Mouse (Mus musculus): ENCODE results near the gene Acadvl.
A peak's percentile ranks its signal among the peaks of the same experiment; 100 is the strongest.

Acadvl gene

GRCm38 (mm10) chr11:70001865-70002264 is 13.3 kb downstream of the Acadvl start:
- no peak for DNase-seq (ENCODE audit: low spot score)

GRCm38 (mm10) chr11:70001159-70001558 is 14.1 kb downstream of the Acadvl start:
- DNase-seq (ENCODE audit: low spot score) = no peak

- peak; percentile 89 for DNase-seq (ENCODE audit: low spot score)
Measured at GRCm38 (mm10) chr11:70000396-70000898, 14.8 kb downstream of the Acadvl start, which contains the start of gene Dvl2. TSS of gene Dvl2 (plus strand) at chr11:70000595.

GRCm38 (mm10) chr11:69999666-70000065 is 15.5 kb downstream of the Acadvl start:
- no peak for DNase-seq (ENCODE audit: low spot score)

- no peak for DNase-seq (ENCODE audit: low spot score)
Measured at GRCm38 (mm10) chr11:69998567-69999491, 16.4 kb downstream of the Acadvl start.

GRCm38 (mm10) chr11:69997070-69997509 is 18.1 kb downstream of the Acadvl start:
- DNase-seq (ENCODE audit: low spot score) = peak; percentile 84

- no peak for DNase-seq (ENCODE audit: low spot score)
Measured at GRCm38 (mm10) chr11:69996161-69997061, 18.8 kb downstream of the Acadvl start.

- DNase-seq (ENCODE audit: low spot score) = peak; percentile 98
Measured at GRCm38 (mm10) chr11:69995391-69995960, 19.7 kb downstream of the Acadvl start, which contains the start of gene Phf23. TSS of gene Phf23 (plus strand) at chr11:69995777.

GRCm38 (mm10) chr11:69994401-69995090 is 20.7 kb downstream of the Acadvl start:
- DNase-seq (ENCODE audit: low spot score) = no peak

GRCm38 (mm10) chr11:69992932-69993331 is 22.3 kb downstream of the Acadvl start:
- no peak for DNase-seq (ENCODE audit: low spot score)

GRCm38 (mm10) chr11:69992396-69992795 is 22.8 kb downstream of the Acadvl start:
- DNase-seq (ENCODE audit: low spot score) = no peak

GRCm38 (mm10) chr11:69991711-69992110 is 23.5 kb downstream of the Acadvl start:
- DNase-seq (ENCODE audit: low spot score) = no peak

- peak; percentile 97 for DNase-seq (ENCODE audit: low spot score)
Measured at GRCm38 (mm10) chr11:69990850-69991691, 24.1 kb downstream of the Acadvl start, which contains the start of gene Gabarap. TSS of gene Gabarap (plus strand) at chr11:69991143.

GRCm38 (mm10) chr11:69989949-69990348 is 25.3 kb downstream of the Acadvl start:
- DNase-seq (ENCODE audit: low spot score) = no peak

- no peak for DNase-seq (ENCODE audit: low spot score)
Measured at GRCm38 (mm10) chr11:69984431-69984830, 30.8 kb downstream of the Acadvl start.

- DNase-seq (ENCODE audit: low spot score) = no peak
Measured at GRCm38 (mm10) chr11:69983377-69983776, 31.8 kb downstream of the Acadvl start.

GRCm38 (mm10) chr11:69982877-69983276 is 32.3 kb downstream of the Acadvl start:
- no peak for DNase-seq (ENCODE audit: low spot score)

GRCm38 (mm10) chr11:69982225-69982624 is 33.0 kb downstream of the Acadvl start, which contains the start of gene Elp5:
TSS of gene Elp5 (minus strand) at chr11:69982517.
- no peak for DNase-seq (ENCODE audit: low spot score)

- no peak for DNase-seq (ENCODE audit: low spot score)
Measured at GRCm38 (mm10) chr11:69981141-69981762, 34.0 kb downstream of the Acadvl start, which contains the start of gene Ctdnep1. TSS of gene Ctdnep1 (plus strand) at chr11:69981156.

Data from c-Kit-positive CD71-positive TER-119-positive erythroid progenitor cells, embryonic 14.5 days (primary cell).